Mouse (Mus musculus): ENCODE data around the gene Six1. TPM values are rescaled to one million over a fixed set of nuclear protein-coding genes. Genes with fewer than 3 reads are reported as not detected.
A peak's percentile ranks its signal among the peaks of the same experiment; 100 is the strongest.

Gene Six1
- total and polyA plus RNA-seq, 3 experiments: 1.9 to 2.5 (median 2.0) TPM

DNA sequence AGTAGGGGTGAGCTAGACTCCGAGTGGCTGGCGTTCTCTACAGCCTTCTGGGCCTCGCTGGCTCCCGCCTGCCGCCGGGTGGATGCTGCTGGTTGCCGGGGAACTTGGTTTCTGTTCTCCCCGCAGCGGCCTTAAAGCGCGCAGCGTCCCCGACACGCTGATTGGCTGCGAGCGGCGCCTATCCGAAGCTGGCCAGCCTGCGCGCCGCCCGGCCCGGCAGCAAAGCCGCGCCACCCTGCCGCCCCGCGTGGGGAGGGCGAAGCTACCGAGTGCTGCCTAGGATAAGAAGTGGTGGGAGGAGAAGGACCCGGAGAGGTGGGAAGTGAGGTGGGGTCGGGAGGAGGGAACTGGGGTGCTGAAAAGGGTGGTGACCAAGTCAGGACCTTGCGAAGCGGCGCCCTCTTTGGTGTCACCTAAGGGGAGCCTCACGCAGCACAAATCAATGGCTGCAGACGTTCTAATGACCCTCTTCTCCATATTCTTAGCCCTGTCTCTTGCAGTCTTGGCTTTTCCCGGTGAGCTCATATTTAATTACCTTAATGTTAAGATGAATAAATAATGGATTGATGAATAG lies 7.0 kb downstream of the Six1 start:
- Histone ChIP-seq H3K9me3 (replicated peaks) (peaks cover 17% of the 10 kb centered on the region), H3K36me3 (replicated peaks) (no peaks in the 10 kb centered on the region), H3K4me3 (ENCODE audit: low read depth, low read length) (peak overlapping the region; percentile 70), H3K27me3 (ENCODE audit: insufficient read depth, low read length) (peaks cover 84% of the 10 kb centered on the region), H3K4me1 (ENCODE audit: insufficient read depth, low read depth, low read length) (peaks cover 34% of the 10 kb centered on the region)
- TF ChIP-seq TAL1 (conservative IDR thresholded peaks at IDR 0.05; ENCODE audit: low read depth, low read length): no peak
- no peak for TF ChIP-seq CTCF (IDR thresholded peaks at IDR 0.05; ENCODE audit: low read depth, low read length)
- no peak for TF ChIP-seq GATA1 (IDR thresholded peaks at IDR 0.05; ENCODE audit: borderline replicate concordance, low read length)
- no peak for TF ChIP-seq POLR2AphosphoS5 (IDR thresholded peaks at IDR 0.05; ENCODE audit: insufficient replicate concordance, low read depth, low read length)
- no peak for TF ChIP-seq GATA2 (IDR thresholded peaks at IDR 0.05; ENCODE audit: borderline replicate concordance, low read depth, low read length)
- ATAC-seq (ENCODE audit: extremely low read depth, insufficient number of reproducible peaks, low FRiP score, poor library complexity, severe bottlenecking) (peak; percentile 67), DNase-seq (ENCODE audit: low spot score) (peak; percentile 62)

DNA sequence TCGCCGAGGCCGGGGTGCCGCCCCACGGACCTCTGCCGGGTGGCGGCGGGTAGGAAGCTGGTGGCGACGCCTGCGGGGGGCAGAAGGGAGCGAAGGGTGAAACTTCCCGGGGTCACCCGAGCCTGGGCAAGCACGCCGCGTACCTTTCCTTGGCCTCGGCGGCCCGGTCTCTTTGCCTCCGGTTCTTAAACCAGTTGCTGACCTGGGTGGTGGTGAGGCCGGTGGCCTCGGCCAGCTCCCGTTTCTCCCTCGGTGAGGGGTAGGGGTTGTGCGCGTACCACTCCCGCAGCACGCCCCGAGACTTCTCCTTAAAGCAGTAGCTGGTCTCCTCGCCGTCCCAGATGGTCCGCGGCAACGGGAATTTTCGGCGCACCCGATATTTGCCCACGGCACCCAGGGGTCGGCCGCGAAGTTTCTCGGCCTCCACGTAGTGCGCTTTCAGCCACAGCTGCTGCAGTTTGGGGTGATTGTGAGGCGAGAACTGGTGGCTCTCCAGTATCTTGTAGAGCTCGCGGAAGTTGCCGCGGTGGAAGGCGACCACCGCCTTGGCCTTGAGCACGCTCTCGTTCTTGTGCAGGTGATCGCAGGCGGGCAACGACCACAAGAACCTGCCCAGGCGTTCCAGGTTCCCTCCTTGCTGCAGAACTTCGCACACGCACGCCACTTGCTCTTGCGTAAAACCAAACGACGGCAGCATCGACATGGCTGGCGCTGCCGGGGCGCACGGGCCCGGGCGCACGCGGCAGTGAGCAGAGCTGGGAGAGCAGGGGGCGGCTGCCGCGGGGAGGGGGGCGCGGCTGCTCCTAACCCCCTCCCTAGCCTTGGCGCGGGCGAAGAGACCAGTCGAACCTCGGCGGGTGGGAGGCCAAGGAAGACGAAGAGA lies 7.7 kb downstream of the Six1 start:
- Histone ChIP-seq H3K36me3 (replicated peaks) (no peaks in the 10 kb centered on the region), H3K27me3 (ENCODE audit: insufficient read depth, low read length) (peaks cover 84% of the 10 kb centered on the region), H3K9me3 (replicated peaks) (peaks cover 17% of the 10 kb centered on the region), H3K4me1 (ENCODE audit: insufficient read depth, low read depth, low read length) (peaks cover 34% of the 10 kb centered on the region), H3K4me3 (ENCODE audit: low read depth, low read length) (peak overlapping the region; percentile 70)
- ATAC-seq (ENCODE audit: extremely low read depth, insufficient number of reproducible peaks, low FRiP score, poor library complexity, severe bottlenecking) (no peak), DNase-seq (ENCODE audit: low spot score) (no peak)
- TF ChIP-seq GATA1 (IDR thresholded peaks at IDR 0.05; ENCODE audit: borderline replicate concordance, low read length) (no peak), TAL1 (conservative IDR thresholded peaks at IDR 0.05; ENCODE audit: low read depth, low read length) (no peak), CTCF (IDR thresholded peaks at IDR 0.05; ENCODE audit: low read depth, low read length) (no peak), POLR2AphosphoS5 (IDR thresholded peaks at IDR 0.05; ENCODE audit: insufficient replicate concordance, low read depth, low read length) (no peak), GATA2 (IDR thresholded peaks at IDR 0.05; ENCODE audit: borderline replicate concordance, low read depth, low read length) (no peak)

DNA sequence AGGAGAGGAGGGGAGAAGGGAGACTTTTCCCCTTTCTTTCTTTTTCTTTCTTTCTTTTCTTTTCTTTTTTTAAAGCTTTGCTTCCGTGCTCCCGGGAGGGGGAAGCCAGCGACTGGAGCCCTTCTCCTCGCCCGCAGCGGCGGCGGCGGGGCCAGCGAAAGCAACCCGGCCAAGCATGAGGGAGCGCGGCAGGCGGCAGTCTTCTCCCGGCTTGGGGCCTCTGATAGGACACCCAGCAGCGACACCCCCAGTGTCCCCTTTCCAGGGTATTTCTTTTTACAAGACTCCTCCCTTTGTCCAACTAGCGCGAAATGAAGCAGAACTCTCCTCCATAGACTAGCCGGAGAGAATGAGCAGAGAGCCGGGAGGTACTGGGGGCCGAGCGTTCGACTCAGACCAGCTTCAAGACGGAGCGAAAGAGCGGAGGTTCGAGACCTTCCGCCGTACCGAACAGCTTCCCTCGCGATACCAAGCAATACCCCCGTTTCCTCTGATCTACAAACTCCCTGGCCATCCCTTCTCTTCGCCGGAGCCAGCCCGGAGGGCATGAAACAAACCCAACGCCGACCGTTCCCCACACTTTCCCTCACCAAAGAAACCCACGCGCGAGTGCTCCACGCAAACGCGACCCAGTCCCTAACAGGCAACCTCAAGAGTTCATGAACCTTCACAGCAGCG lies 8.5 kb downstream of the Six1 start:
- Histone ChIP-seq H3K36me3 (replicated peaks) (no peaks in the 10 kb centered on the region), H3K4me3 (ENCODE audit: low read depth, low read length) (peak overlapping the region; percentile 70), H3K27me3 (ENCODE audit: insufficient read depth, low read length) (peaks cover 82% of the 10 kb centered on the region), H3K4me1 (ENCODE audit: insufficient read depth, low read depth, low read length) (peaks cover 29% of the 10 kb centered on the region), H3K9me3 (replicated peaks) (peaks cover 17% of the 10 kb centered on the region)
- peak; percentile 36 for ATAC-seq (ENCODE audit: extremely low read depth, insufficient number of reproducible peaks, low FRiP score, poor library complexity, severe bottlenecking)
- DNase-seq (ENCODE audit: low spot score): peak; percentile 35
- TF ChIP-seq GATA1 (IDR thresholded peaks at IDR 0.05; ENCODE audit: borderline replicate concordance, low read length) (no peak), CTCF (IDR thresholded peaks at IDR 0.05; ENCODE audit: low read depth, low read length) (no peak), TAL1 (conservative IDR thresholded peaks at IDR 0.05; ENCODE audit: low read depth, low read length) (no peak), GATA2 (IDR thresholded peaks at IDR 0.05; ENCODE audit: borderline replicate concordance, low read depth, low read length) (no peak), POLR2AphosphoS5 (IDR thresholded peaks at IDR 0.05; ENCODE audit: insufficient replicate concordance, low read depth, low read length) (no peak)

DNA sequence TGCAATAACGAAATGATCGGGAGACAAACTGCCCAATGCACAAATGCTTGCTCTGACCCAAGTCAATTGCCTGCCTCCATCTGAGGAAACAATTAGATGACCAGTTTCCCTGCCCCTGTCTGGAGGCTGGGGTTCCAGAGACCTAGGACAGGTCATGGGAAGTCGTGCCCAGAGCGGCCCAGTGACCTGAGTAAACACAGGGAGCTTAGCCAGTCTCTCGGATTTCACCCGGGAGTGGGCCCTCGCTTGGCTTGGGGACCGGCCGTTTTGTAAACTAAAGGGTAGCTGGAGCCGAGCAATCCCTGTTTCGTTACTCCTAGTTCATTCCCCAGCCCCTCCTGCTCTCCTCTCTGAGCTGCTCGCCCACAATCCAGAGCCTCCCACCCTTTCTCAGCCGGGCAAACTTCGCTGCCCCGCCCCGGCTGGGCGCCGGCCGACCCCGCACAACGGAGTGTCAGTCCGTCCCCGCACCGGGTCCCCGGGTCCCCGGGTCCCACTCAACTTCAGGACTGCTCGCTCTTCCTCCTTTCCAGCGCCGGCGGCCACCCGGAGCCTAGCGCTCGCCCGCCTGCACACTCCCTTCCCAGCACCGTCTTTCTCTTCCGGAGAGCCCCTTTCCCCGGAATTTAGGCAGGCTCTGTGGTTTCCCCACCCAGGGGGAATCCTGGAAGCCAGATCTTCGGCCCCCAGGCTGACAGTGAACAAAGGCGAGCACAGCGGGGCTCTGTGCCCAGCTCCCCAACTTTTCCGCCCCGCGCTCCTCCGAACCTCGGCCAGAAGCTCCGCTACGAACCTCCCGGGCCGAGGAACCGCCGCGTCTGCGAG lies 9.3 kb downstream of the Six1 start:
- TF ChIP-seq GATA2 (IDR thresholded peaks at IDR 0.05; ENCODE audit: borderline replicate concordance, low read depth, low read length) (no peak), CTCF (IDR thresholded peaks at IDR 0.05; ENCODE audit: low read depth, low read length) (no peak), GATA1 (IDR thresholded peaks at IDR 0.05; ENCODE audit: borderline replicate concordance, low read length) (no peak), TAL1 (conservative IDR thresholded peaks at IDR 0.05; ENCODE audit: low read depth, low read length) (no peak), POLR2AphosphoS5 (IDR thresholded peaks at IDR 0.05; ENCODE audit: insufficient replicate concordance, low read depth, low read length) (no peak)

DNA sequence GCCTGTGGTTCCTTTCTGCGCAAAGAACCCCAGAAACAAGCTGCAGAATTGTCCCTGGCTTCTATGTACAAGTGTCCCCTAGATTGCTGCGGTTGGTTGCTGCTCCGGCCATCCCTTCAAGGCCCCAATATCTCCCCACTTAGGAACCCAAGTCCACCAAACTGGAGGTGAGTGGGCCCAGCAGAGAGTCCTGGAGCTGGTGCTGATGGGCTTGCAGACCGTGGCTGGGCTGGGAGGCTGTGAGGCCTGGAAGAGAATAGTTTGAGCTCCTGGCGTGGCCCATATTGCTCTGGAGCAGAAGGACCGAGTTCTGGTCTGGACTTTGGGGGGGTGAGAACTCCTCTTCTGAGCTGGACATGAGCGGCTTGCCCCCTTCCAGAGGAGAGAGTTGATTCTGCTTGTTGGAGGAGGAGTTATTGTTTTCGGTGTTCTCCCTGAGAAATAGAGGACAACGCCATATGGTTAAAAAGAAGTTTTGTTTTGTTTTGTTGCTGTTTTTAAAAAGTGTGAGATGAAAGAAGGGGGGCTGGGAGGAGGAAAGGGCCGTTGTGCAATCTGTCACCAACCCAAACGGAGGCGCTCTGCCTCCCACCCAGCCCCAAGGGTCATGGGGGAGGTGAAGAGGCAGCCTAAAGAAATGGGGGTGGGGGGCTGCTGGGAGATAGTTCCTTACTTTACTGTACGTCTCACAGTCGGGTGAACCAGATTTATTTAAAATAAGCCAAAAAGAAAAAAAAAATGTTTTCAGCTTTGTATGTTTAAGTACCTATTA lies 10.1 kb downstream of the Six1 start:
- ATAC-seq (ENCODE audit: extremely low read depth, insufficient number of reproducible peaks, low FRiP score, poor library complexity, severe bottlenecking): no peak
- no peak for DNase-seq (ENCODE audit: low spot score)
- TF ChIP-seq TAL1 (conservative IDR thresholded peaks at IDR 0.05; ENCODE audit: low read depth, low read length): no peak
- TF ChIP-seq GATA2 (IDR thresholded peaks at IDR 0.05; ENCODE audit: borderline replicate concordance, low read depth, low read length): no peak
- TF ChIP-seq GATA1 (IDR thresholded peaks at IDR 0.05; ENCODE audit: borderline replicate concordance, low read length): no peak
- no peak for TF ChIP-seq POLR2AphosphoS5 (IDR thresholded peaks at IDR 0.05; ENCODE audit: insufficient replicate concordance, low read depth, low read length)
- no peak for TF ChIP-seq CTCF (IDR thresholded peaks at IDR 0.05; ENCODE audit: low read depth, low read length)
- peaks cover 17% of the 10 kb centered on the region for H3K9me3 ChIP-seq (replicated peaks)
- H3K27me3 ChIP-seq (ENCODE audit: insufficient read depth, low read length): peaks cover 85% of the 10 kb centered on the region
- peaks cover 29% of the 10 kb centered on the region for H3K4me1 ChIP-seq (ENCODE audit: insufficient read depth, low read depth, low read length)
- H3K36me3 ChIP-seq (replicated peaks): no peaks in the 10 kb centered on the region
- no peak overlapping the region for H3K4me3 ChIP-seq (ENCODE audit: low read depth, low read length)

More for the DNA sequence above, 9.3 kb downstream of the Six1 start:
- ATAC-seq (ENCODE audit: extremely low read depth, insufficient number of reproducible peaks, low FRiP score, poor library complexity, severe bottlenecking) (no peak), DNase-seq (ENCODE audit: low spot score) (no peak)
- peak overlapping the region; percentile 70 for H3K4me3 ChIP-seq (ENCODE audit: low read depth, low read length)
- peaks cover 29% of the 10 kb centered on the region for H3K4me1 ChIP-seq (ENCODE audit: insufficient read depth, low read depth, low read length)
- peaks cover 17% of the 10 kb centered on the region for H3K9me3 ChIP-seq (replicated peaks)
- peaks cover 82% of the 10 kb centered on the region for H3K27me3 ChIP-seq (ENCODE audit: insufficient read depth, low read length)
- no peaks in the 10 kb centered on the region for H3K36me3 ChIP-seq (replicated peaks)
